Mouse (Mus musculus): ENCODE results near the gene 4930539E08Rik.

The 4930539E08Rik gene

GRCm38 (mm10) chr17:28930392-28931074, 15.4 kb upstream of the 4930539E08Rik start:
- DNase-seq (ENCODE audit: low read depth in 1 of 2, low spot score in 2 of 2) = no peak

GRCm38 (mm10) chr17:28929369-28929768, 14.2 kb upstream of the 4930539E08Rik start:
- no peak for DNase-seq (ENCODE audit: low read depth in 1 of 2, low spot score in 2 of 2)

DNA sequence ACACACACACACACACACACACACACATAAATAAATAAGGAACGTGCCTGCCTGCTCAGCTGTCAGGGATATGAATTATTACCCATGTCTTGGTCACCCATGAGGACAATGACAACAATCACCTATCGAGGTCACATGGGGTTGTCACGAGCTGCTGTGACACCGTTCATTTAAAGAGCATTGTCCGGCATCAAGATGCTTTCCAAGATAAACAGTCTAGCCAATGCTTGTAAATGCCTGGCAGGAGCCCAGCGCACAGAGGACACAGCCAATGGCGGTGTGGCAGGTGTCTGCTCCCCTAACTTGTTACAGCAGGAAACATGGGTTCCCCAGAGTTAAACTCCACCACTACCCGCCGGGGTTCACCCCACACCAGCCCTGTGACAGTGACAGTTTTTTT, 12.9 kb upstream of the 4930539E08Rik start:
- DNase-seq (ENCODE audit: low read depth in 1 of 2, low spot score in 2 of 2) = no peak

DNA sequence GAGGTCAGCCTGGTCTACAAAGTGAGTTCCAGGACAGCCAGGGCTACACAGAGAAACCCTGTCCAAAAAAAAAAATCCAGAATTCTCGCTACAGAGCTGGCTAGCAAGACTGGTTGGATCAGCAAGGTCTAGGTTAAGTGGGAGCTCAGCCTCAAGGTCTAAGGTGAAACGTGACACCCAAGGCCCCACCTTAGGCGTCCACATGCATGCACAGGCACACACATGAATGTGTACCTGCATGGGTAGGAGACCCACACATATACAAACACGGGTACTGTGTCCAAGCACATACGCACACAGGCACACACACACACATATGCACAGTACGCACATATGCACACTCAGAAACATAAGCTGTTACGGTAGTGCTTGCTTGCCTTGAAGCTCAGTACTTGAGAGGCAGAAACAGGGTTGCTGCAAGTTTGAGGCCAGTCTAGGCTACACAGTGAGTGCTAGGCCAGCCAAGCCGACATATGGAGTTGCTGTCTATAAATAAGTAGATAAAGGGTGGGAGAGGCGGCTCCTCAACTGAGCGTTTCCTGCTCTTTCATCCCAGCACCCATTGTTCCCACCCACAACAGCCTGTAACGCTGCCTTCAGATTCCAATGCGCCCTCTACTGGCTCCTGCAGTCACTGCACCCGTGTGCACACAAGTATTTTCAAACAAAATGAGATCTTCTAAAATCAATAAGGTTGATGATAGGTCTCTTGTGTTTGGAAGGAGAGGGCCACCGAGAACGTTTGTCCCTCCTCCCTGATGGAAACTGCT, 11.9 kb upstream of the 4930539E08Rik start:
- DNase-seq (ENCODE audit: low read depth in 1 of 2, low spot score in 2 of 2) = no peak

- peak in 1 of 2 experiments; percentile 52 for DNase-seq (ENCODE audit: low read depth in 1 of 2, low spot score in 2 of 2)
Observed at GRCm38 (mm10) chr17:28926380-28926779, 11.3 kb upstream of the 4930539E08Rik start.

DNA sequence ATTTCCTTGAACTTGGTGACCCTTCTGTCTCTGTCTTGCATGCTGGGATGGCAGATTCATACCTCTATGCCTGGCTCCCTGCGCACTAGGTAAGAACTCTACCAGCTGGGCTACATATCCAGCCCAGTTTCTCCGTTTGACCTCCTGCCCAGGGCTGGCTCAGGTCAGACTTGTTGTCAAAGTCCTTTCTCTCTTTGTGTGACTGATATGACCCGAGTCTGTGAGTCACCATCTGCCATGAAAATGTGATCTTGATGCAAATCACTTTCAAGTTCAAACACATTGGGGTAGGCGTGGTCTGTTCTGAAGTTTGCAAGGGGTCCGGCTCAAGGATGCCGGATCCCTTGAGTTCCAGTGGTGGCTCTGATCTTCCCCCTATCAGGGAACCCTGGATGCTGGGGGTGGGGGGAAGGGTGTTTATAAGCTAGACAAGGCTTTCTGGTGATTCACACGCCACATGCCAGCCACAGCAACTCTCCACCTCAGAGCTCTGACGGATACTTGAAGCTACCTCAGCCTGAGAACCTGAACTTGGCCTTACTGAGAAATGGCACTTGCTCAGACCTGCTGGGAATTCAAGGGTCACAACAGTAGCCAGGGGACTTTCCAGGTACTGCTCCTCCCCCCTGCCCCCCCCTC, 10.0 kb upstream of the 4930539E08Rik start:
- DNase-seq (ENCODE audit: low read depth in 1 of 2, low spot score in 2 of 2) = no peak

DNA sequence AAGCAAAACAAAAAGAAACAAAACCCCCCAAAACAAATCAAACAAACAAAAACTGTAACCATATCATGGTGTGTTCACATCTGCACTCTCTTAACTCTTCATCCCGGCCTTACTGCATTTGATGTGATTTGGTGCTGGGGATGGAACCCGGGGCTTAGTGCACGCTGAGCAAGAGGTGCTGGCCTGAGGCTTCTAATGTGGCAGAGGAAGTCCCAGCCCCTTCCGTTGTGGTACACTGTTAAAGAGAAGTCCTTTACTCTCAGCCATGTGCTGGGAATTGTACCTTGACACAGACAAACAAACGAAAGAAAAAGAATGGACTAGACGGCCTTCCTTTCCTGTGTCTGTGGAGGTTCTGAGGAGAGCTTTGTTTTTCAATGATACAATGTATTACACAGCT, 7.0 kb upstream of the 4930539E08Rik start:
- no peak for DNase-seq (ENCODE audit: low read depth in 1 of 2, low spot score in 2 of 2)

DNA sequence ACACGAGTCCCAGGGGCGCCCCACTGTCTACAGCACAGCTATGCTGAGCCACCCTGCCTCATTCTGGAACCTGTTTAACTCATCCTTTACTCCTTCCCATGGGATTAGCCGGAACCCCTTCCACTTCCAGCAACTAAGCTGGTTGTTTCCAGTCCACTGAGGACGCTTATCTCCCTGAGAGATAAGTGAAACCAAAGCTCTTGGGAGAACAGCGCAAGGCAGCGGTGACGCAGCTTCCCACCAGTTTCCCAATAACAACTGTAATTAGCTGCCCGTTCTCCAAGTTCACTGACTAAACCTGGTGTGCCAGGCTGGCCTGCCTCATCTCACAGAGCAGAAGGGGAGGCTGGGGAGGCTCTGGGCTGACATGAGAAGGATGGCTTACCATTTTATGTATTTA, 6.0 kb upstream of the 4930539E08Rik start:
- no peak for DNase-seq (ENCODE audit: low read depth in 1 of 2, low spot score in 2 of 2)

- DNase-seq (ENCODE audit: low read depth in 1 of 2, low spot score in 2 of 2) = no peak
Observed at GRCm38 (mm10) chr17:28916520-28916919, 1.4 kb upstream of the 4930539E08Rik start.

DNA sequence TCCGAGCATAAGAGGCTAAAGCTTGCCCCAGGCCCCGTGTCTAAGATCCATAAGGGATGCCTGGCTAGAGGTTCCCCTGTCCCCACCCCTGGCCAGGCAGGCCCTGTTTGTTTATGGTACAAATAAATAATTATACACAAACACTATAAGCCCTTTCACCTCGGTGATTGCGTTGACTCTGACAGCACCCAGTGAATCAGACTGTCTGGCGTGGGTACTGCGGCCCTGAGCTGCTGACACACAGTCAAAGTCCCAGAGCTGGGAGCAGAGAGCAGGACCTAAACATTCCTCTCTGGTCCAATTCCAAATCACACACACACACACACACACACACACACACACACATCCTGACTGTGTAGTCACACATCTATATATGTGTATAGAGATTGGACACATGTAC, 1.2 kb downstream of the 4930539E08Rik start:
- DNase-seq (ENCODE audit: low read depth in 1 of 2, low spot score in 2 of 2) = no peak

- no peak for DNase-seq (ENCODE audit: low read depth in 1 of 2, low spot score in 2 of 2)
Observed at GRCm38 (mm10) chr17:28913200-28913599, 1.9 kb downstream of the 4930539E08Rik start.

DNA sequence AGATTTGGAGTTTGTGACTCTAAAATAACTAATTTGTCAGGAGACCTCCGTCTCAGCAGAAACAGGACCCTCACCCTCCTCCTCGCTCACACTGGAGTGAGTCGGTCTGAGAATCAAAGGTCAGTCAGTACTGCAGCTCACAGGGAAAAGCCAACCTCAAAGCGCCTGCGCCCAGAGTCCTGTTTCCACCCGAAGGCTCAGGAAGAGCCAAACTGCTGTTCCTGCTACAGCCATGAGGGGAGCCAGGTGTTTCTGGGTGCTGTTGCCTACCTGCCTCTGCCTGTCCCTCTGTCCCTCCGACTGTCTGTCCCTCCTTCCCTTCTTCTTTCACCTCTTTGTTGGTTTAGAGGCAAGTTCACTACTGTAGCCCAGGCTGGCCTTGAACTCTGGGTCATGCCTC, 5.0 kb downstream of the 4930539E08Rik start:
- DNase-seq (ENCODE audit: low read depth in 1 of 2, low spot score in 2 of 2) = no peak

GRCm38 (mm10) chr17:28909252-28909941, 5.7 kb downstream of the 4930539E08Rik start:
- DNase-seq (ENCODE audit: low read depth in 1 of 2, low spot score in 2 of 2) = peak in 1 of 2 experiments; percentile 19

GRCm38 (mm10) chr17:28907959-28908358, 7.2 kb downstream of the 4930539E08Rik start:
- no peak for DNase-seq (ENCODE audit: low read depth in 1 of 2, low spot score in 2 of 2)

DNA sequence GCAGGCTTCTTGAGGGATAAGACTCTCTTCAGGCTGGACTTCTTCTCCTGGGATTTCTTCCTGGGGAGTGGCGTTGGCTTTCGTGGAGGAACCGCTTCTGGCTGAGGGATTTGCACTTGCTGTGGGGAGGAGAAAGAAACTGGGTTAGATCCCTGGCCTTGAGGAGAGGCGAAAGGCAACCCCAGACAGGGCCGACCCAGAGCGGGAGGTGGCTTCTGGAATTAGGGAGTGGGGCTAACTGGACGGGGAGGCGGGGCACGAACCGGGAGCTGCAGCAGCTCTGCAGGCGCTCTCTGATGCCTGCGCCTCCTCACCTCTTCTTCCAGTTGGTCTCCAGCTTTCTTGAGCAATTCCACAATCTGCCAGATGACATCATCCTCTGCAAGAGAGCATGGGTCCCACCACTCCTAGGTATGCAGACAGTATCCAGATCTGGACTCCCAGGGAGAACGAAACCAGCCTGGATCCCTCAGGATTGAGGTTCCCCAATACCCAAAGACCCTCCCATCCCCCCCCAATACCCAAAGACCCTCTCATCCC, 9.7 kb downstream of the 4930539E08Rik start:
- no peak for DNase-seq (ENCODE audit: low read depth in 1 of 2, low spot score in 2 of 2)

DNA sequence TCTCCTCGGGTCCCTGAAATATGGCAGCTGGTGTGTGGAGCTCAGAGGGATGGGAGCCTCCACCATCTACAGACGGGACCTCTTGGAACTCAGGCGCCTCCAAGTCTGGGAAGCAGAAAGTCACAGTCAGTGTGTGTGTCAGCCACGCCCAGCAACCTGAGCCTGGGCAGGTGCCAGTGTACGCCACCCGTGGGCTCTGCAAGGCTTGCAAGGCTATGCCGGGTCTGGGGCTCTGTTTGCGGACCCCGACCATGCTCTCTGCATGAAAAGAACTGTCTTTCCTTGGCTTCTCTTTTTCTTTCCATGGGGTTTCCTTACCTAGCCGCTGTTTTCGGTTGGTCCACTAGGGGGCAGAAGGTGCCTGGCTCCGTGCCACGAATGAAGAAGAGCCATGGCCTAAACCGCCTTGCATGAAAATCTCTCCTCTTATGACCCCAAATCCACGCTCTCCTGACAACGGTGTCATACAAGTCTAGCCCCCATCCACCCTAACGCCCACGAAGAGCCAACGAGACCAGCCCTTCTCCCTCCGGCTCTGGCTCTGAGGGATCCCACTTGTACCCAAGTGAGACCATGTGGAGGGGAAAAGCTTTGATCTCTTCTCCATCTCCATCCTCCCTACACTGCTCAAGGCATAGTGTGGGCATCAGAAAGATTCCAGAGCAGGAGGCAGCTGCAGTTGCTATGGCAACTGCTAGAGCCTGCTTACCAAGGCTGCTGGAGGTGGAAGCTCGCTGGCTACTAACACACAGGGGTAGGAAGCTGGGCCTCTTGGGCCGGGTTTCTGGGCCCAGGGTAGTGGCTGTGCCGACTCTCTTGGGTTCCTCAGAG, 10.4 kb downstream of the 4930539E08Rik start:
- peak in 1 of 2 experiments; percentile 56 for DNase-seq (ENCODE audit: low read depth in 1 of 2, low spot score in 2 of 2)

- no peak for DNase-seq (ENCODE audit: low read depth in 1 of 2, low spot score in 2 of 2)
Observed at GRCm38 (mm10) chr17:28901559-28901958, 13.6 kb downstream of the 4930539E08Rik start.

DNA sequence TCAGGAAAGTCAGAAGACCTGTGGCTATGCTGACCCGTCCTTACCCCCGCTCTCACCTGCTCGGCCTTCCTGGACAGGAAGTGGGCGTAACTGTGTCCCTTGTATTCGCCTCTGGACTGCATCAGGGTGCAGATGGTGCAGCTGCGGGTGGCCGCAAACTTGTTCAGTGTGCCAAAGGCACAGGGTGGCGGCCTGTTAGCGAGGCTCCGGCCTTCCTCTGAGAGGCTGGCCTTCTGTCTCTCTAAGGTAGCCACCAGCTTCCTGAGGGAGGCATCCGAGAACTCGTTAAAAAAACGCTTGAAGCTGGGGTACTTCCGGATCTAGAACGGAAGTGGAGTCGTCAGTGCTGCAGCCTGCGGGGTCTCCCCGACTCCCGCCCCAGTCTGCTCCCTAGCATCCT, 15.7 kb downstream of the 4930539E08Rik start:
- DNase-seq (ENCODE audit: low read depth in 1 of 2, low spot score in 2 of 2) = no peak

- no peak for DNase-seq (ENCODE audit: low read depth in 1 of 2, low spot score in 2 of 2)
Observed at GRCm38 (mm10) chr17:28898249-28898648, 16.9 kb downstream of the 4930539E08Rik start.

DNA sequence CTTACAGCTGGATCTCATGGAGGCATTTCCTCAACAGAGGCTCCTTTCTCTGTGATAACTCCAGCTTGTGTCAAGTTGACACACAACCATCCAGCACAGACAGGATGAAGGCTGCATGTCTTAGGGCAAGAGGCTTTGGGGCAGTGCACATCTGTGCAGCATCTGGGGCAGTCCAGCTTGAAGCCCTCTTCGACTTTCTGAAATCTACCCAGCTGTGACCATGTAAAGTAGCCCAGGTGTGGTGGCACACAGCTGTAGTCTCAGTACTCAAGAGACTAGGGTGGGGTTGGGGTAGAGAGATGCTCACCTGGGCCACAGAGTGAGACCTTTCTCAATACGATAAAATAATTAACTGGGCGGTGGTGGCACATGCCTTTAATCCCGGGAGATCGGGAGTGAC, 17.3 kb downstream of the 4930539E08Rik start:
- DNase-seq (ENCODE audit: low read depth in 1 of 2, low spot score in 2 of 2) = no peak

All from monocyte, adult 2 months (primary cell).